Mouse (Mus musculus): Measurements from ENCODE around the gene Wdr11.

GRCm38 (mm10) chr7:129665921-129666320 is 74.3 kb downstream of the Wdr11 start:
- TF ChIP-seq CTCF (IDR thresholded peaks at IDR 0.05; ENCODE audit: low read depth, low read length) = no peak
- TF ChIP-seq POLR2A (IDR thresholded peaks at IDR 0.05; ENCODE audit: borderline replicate concordance, low read depth, low read length) = no peak
